Mouse (Mus musculus) heart, adult 18-20 months (tissue): ENCODE measurements around the gene Mesp1. TPM values are rescaled to one million over a fixed set of nuclear protein-coding genes. Genes with fewer than 3 reads are reported as not detected.
A peak's percentile ranks its signal among the peaks of the same experiment; 100 is the strongest.
"Not testable (repeated sequence)": the region's sequence is repeated elsewhere in the genome, so short reads cannot be mapped to it uniquely, and the experiment has no call there.

Experiments used
- DNase-seq, 2 experiments: peaks; one replicate each; pipeline ENCODE4 v3.0.0; 2021 to 2022; ENCODE audit warnings: mixed read lengths in 1 of 2
- total RNA-seq, 2 experiments: library from RNA; stranded (reverse); gene quantifications; 2 replicates each; pipeline ENCODE4 v1.2.3; 2021

Mesp1 gene
- total RNA-seq, 2 experiments from 2014 or later = not detected

GRCm38 (mm10) chr7:79789812-79790211 lies 3.8 kb downstream of the Mesp1 start:
- not testable (repeated sequence) for DNase-seq

DNA sequence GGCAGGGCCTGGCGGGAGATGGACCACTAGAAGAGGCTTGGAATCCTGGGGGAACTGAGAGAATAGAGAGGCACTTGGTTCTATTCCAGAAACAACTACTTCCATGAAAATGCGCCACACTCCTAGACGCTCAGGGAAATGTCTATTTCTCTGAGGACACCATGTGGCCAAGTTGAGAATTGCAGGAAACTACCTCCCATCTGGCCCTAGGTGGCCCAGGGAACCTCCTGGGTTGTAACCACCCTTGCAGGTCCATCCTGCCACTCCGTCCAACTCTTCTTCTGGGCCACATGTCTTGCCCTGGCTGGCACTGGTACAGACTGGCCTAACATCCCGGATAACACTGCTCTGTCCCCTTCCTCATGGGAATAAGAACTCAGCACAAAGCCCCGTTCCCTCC lies 7.3 kb downstream of the Mesp1 start:
- peak; percentile 73 to 90 for DNase-seq

GRCm38 (mm10) chr7:79782516-79782855 lies 11.1 kb downstream of the Mesp1 start:
- DNase-seq = no peak

DNA sequence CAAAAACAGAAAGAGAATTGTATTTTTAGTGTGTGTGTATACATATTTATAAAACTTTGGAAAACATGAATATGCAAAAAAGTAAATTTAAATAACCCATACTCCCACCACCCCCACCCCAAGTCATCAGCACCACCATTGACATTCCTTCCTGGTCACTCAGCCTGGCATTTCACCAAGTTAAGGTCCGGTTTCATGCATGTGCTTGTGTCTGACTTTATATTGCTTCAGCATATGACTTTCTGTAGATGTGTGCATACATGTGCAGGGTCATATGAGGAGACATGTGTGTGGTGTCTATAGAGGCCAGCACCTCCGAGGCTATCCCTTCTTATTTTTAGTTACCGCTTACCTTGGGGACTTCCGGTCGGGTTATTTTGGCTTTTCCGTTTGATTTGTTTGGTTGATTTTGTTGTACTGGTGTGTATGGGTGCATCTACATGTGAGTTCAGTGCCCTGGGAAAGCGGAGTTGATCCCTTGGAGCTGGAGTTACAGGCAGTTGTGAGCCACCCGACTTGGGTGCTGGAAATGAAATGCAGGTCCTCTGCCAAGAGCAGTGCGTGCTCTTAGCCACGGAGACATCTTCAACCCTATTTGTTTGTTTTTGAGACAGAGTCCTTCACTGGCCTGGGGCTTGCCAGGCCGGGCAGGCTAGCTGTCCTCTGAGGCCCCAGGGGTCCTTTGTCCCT lies 11.6 kb downstream of the Mesp1 start:
- no peak for DNase-seq

DNA sequence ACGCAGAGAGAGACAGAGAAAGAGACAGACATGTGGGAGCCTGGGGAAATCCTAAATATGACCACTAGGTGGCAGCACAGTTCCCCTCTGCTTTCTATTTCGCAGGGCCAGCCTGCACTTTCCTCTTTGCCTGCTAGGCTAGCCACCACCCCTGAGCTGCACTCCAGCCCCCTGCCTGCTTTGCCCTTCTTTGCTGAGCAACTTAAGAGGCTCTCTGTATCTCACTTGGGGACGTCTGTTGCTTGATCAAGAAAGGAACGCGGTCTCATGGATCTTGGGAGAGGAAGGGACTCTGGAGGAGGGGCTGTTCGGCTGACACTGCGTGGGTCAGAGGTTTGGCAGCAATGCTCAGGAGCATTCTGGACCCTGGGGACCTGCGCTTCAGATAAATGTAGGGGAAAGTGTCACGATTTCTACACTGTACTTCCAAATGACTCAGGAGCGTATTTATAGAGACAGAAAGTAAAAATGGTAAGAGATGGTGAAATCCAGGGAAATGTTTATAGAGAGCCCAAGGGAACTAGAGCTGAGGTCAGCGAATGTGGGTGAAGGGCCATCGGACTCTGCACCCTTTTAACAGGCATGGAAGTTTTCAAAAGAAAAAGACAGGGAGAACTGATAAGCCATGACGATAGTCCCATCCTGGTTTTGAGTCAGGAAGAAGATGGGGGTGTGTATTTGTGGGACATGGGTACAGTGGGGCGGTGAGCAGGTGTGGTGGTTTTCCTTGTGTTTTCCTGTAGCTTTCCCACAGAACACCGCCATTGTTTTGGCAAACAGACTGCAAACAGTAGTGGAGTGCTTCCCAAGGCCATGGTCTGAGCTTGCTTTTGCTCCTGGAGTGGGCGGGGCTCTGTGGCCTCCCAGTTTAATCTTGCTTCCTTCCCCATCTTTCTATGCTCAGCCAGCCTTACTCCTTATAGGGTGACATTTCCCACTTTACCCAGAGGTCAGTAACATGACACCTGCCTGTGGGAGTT lies 12.7 kb downstream of the Mesp1 start:
- peak; percentile 84 to 87 for DNase-seq

DNA sequence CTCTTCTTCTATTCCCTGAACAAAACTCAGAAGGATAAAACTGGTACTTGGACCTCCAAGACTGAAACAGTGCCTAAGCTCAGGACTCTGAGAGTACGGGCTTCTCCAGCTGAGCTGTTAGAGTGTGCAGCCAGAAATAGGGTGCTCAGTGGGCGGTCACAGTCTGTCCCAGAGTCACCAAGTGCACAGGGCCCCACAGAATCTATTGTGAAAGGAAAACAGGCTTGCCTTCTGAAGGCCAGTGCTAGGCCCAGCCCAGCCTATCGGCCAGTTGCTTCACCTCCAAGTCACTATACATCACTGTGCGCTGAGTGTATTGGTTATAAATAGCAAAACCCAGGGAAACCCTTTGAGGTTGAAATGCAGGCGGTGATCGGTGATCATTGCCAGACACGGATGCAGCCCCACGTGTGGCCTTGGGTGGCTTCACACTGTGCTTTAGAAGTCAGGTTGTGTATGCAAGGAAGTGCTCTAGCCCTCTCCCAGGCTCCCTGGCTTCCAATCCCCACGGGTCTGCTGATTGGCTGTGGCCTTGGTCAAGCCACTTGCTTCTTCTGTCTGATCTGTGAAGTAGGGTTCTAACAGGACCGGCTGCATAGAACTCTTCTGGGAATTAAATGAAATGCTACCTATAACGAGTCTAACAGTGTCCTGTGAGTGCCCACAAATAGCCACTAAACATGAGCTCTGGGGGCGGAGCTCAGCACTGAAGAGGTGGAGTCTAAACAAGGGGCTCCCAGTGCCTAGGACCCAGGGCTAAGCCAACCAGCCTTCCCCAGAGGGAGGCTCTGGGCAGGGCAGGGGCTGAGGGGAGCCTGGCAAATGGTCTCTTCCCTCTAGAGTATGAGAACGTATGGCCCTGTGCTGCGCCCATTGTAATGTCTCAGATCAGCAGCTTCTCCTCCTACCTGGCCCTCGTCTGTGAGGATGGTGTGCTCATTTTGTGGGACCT lies 21.8 kb downstream of the Mesp1 start:
- DNase-seq = no peak

DNA sequence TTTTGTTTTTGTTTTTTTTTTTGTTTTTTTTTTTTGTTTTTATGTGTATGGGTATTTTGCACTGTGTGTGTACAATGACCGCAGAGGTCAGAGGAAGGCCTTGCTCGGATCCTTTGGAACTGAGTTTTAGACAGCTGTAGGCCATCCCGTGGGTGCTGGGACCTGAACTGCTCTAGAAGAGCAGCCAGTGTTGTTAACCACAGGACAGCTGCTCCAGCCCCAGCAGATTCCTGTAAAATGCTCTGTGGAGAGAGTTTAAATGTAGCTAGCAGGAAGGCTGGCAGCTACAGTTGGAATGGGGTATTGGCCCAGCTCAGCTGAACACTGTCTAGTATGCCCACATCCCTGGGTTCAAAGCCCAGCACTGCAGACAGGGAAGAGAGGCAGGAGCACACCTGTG lies 23.9 kb downstream of the Mesp1 start:
- DNase-seq = no peak

- no peak for DNase-seq
These were observed 27.6 kb downstream of the Mesp1 start for GRCm38 (mm10) chr7:79765991-79766390.

GRCm38 (mm10) chr7:79762106-79762505 lies 31.5 kb downstream of the Mesp1 start:
- no peak for DNase-seq

- no peak for DNase-seq
These were observed 32.3 kb downstream of the Mesp1 start for GRCm38 (mm10) chr7:79761124-79761876.

DNA sequence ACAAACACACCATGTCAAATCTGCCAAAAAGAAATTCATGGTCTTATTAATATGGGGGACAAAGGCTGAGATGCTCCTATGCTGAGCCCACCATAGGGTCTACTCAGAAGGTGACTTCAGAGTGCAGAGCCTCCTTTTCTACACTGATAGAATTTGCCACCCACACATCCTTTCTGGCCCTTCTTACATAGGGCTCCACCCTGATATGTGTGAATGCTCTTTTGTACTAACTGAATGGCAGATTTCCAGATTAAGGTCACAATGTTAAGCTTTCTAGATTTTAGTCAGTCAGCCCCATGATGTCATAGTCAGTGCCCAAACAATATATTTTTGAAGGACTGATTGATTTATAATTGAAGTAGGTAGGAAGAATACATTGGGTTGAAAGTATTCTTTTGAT lies 33.8 kb downstream of the Mesp1 start:
- DNase-seq = no peak

- peak in 1 of 2 experiments; percentile 12 for DNase-seq
These were observed 35.4 kb downstream of the Mesp1 start for GRCm38 (mm10) chr7:79758176-79758575.

DNA sequence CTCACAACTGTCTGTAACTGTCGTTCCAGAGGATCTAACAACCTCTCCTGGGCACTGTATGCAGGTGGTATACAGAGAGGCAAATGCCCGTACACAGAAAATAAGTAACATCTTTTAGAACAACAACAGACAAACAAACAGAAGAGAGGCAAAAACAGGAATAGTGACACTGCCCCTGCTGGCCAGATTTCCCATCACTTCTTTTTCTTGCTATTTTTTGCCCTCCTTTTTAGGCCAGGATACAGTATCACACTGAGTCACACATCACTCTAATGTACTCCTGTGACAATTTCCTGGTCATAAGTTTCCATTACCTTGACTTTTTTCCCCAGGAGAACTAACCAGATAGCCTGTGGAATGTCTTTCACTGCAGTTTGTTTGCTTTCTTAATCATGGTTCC lies 37.3 kb downstream of the Mesp1 start:
- DNase-seq = no peak

- no peak for DNase-seq
These were observed 44.1 kb downstream of the Mesp1 start for GRCm38 (mm10) chr7:79749511-79749910.

GRCm38 (mm10) chr7:79747659-79748058 lies 45.9 kb downstream of the Mesp1 start:
- DNase-seq = peak in 1 of 2 experiments; percentile 21

DNA sequence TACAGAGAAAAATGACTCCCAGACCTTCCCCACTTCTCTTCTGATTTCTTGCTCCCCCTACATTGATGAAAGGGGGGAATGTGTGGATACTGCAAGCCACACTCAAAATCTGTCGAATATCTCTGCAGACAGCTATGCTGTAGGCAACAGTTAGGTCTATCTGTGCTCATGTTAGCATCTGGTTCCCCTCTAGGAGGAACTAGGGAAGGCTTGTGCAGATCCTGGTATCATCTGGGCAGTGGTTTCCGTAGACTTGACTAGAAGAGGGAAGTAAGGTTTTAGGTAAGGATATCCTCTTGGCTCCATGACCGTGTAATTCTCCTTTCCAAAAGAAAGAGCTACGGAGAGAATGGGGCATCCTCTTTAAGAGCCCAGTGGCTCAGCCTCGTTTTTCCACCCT lies 49.0 kb downstream of the Mesp1 start:
- DNase-seq = no peak

DNA sequence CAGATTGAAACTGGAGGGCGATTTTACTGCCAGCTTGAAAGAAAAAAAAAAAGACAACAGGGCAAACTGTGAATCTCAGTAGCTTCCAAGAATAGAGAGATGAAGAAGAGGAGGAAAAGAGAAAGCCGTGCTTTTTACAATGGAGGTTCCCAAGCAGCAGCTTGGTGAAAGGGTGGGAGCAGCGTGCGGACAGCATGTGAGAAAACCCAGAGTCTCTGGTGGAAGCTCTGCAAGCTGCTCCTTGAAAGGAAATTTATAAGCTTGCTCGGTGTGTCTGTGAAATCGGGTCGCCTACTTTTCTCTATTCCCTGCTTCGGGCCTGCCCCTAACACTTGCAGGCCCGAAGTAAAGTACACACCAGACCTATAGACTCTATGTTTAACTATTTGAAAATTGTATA lies 49.5 kb downstream of the Mesp1 start:
- DNase-seq = no peak

DNA sequence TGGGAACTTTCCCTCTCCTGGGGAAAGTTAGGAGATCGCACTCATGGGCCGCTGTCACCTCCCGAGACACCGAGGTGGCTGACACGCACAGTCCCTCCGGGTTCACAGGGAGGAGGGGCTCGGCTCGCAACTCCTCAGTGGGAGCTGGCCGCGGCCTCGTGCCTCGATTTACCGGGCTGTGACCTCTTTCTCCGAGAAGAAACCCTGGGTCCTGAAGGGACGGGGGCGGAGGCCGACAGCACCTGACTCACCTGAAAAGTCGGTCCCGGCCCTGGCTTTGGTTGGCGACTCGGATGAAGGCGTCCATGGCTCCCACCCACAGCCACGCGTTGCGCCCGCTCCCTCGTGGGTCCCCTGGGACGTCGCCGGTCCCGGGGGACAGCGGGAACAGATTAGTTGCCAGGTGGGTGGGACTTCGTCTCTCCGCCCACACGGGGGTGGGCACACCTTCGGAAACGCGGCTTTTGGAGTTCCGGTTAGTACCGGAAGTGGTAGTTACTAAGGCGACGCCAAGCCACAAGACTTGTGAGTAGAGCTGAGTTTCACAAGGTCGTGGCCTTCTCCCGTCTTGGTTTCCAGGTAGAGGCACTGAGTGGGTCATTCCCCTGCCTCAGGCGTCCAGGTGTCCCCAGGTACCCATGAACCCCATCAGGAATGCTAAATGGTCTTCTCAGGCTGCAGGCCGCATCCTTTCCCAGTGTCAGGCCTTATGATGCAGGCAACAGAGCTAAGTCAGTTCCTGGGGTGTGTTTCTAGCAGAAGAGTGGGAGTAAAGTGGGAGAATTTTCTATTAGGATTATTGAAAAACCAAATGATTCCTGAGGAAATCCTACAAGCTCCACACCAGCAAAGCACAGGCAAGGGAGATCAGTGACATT lies 50.7 kb downstream of the Mesp1 start, which contains the start of the genes Pex11a and Wdr93:
Pex11a (minus strand) TSS at position 473 of the 878 bp plus-strand sequence.
Wdr93 (plus strand) TSS at position 505 of the 878 bp plus-strand sequence.
- DNase-seq = peak; percentile 82 to 83

GRCm38 (mm10) chr7:79742277-79742658 lies 51.3 kb downstream of the Mesp1 start:
- DNase-seq = no peak
